Mouse (Mus musculus): ENCODE data around the gene Tnfrsf13c. TPM values are rescaled to one million over a fixed set of nuclear protein-coding genes. Genes with fewer than 3 reads are reported as not detected.

Tnfrsf13c gene
- total RNA-seq, 2 experiments from 2014 or later, result 0.28 to 0.30 TPM

DNA sequence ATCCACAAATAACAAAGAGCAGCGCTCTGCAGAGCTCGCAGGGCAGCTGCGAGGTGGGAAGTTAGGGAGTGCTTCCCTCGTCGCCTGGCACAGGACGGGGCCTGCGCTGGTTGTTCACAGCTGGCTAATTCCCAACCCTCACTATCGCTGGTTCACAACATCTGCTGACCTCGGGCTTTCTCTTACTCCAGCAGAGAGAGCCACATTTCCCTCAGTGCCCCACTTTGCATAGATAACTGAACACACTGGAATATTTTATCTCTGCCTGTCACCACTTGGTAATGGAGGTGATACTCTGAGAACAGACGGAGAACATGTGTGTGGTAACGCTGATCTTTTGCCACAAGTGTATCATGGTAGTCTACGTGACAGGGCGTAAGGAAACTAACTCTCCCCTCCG lies 38.0 kb downstream of the Tnfrsf13c start:
- intact Hi-C loops (cut with DNase I), result no loop called here
- DNase-seq, result peak in 1 of 2 experiments; percentile 22

DNA sequence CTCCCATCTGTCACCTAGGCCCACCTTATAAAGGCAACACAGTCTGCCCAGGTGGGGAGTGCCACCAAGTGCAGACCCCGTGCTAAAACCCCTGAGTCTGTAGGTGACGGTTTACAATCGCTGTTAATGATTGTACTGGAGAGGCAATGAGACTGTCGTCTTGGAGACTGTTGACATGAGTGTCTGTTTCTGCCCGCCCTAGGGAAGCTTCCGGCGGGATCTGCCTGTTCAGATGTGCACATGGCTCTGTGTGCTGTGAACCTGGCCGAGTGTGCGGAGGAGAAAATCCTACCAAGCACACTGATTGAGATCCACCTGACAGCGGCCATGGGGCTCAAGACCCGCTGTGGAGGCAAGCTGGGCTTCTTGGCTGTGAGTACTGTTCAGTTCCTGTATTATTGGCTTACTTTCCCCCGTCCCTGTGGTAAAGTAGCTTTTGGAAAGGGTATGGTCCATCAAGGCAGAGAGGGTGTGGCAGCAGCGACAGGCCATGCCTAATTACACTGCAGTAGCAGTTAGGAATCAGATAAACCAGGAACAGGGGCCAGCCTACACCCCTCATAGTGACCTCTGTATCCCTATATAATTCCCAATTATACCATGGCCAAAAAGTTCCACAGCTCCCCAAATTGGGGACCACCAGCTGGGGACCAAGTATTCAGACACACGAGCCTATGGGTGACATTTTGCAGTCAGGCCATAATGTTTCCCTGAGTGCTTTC lies 38.9 kb downstream of the Tnfrsf13c start:
- intact Hi-C loops (cut with DNase I), result no loop called here
- no peak for DNase-seq

DNA sequence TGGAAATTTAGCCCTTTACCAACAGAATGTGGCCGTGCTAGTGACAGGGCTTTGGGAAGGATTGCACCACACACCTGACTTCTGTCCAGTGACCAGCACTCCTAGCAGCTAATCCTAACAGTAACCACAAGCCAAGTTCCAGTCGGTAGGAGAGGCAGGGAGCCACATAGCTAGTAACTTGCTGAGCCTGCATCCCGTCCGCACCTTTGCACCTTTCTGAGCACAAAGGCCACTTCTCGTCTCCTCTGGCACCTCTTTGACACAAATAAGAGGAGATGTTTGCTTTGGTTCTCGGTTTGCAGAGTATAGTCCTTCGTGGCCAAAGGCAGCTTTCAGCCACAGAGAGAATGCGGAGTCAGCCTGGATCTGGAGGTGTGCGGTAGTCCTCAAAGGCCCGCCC lies 39.5 kb downstream of the Tnfrsf13c start:
- intact Hi-C loops (cut with DNase I), result loop anchor here (5.0 kb wide), 1 partner anchor 48 kb away; no protein-coding TSS in a partner anchor
- no peak for DNase-seq

DNA sequence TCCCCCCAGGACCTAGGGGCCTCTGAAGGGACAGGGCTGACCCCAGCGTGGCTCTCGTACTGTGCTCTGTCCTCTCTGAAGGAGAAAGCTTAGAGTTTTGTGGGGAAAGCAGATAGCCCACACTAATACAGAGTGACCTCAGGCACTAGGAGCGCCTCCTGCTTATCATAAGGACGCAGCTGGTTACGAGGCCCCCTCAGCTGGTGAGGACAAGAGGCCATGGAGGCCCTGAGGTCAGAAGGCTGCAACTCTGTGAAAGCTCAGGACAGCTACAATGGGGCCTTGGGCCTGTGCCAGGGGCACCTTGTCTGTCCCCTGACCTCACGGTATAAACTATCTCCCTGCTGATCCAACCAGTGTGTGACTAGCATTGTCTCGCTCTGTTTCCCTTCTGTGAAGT lies 40.0 kb downstream of the Tnfrsf13c start:
- no peak for DNase-seq
- intact Hi-C loops (cut with DNase I), result loop anchor here (5.0 kb wide), 1 partner anchor 48 kb away; no protein-coding TSS in a partner anchor

DNA sequence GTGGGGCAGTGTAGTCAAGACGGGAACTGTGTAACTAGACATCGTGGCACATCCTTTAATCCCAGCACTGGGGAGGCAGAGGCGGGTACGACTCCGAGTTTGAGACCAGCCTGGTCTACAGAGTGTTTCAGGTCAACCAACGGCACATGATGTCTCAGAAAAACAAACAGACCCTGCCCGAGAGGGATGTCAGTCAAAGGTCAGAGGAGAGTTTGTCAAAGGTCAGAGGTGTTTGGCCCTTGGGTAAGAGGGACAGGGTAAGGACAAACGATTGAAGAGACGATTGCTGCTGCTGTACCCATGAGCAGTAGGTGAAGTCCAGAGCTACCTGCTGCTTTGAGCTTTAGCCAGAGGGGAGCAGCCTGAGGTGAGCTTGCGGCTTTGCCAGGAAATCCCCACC lies 40.6 kb downstream of the Tnfrsf13c start:
- DNase-seq, result no peak
- intact Hi-C loops (cut with DNase I), result loop anchor here (5.0 kb wide), 1 partner anchor 49 kb away; no protein-coding TSS in a partner anchor

DNA sequence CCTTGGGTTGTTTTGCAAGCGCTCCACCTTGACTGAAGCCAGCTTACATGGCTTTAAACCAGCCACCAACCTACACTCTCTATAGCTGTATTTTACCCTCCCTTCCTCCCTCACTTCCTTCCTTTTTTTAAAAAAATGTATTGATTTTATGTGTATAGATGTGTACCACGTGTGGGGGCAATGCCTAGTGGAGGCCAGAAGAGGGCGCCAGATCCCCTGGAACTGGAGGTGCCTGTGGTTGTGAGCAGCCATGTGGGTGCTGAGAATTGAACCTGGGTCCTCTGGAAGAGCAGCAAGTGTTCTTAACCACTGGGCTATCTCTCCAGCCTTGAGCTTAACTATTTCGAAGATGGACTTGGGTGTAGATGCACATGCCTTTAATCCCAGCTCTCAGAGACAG lies 41.9 kb downstream of the Tnfrsf13c start:
- intact Hi-C loops (cut with DNase I), result loop anchor here (5.0 kb wide), 1 partner anchor 50 kb away; no protein-coding TSS in a partner anchor
- DNase-seq, result no peak

DNA sequence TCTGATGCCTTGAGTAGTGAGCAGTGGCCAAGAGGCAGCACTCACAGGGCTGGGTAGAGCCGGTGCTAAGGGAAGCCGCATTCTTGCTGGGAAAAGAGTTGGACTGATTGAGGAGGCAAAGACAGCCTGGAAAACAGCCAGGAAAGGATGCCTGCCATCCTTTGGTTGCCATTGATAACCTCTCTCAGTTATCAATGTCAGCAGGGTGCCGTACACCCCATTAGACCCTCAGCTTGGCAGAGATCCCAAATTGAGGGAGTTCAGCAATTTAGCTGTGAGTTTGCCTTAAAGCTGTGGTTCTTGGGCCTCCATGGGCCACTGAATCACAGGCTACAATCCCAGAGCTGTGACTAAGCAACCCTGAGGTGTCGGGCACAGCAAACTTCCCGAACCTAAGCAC lies 43.0 kb downstream of the Tnfrsf13c start:
- intact Hi-C loops (cut with DNase I), result loop anchor here (5.0 kb wide), 1 partner anchor 51 kb away; no protein-coding TSS in a partner anchor
- no peak for DNase-seq

DNA sequence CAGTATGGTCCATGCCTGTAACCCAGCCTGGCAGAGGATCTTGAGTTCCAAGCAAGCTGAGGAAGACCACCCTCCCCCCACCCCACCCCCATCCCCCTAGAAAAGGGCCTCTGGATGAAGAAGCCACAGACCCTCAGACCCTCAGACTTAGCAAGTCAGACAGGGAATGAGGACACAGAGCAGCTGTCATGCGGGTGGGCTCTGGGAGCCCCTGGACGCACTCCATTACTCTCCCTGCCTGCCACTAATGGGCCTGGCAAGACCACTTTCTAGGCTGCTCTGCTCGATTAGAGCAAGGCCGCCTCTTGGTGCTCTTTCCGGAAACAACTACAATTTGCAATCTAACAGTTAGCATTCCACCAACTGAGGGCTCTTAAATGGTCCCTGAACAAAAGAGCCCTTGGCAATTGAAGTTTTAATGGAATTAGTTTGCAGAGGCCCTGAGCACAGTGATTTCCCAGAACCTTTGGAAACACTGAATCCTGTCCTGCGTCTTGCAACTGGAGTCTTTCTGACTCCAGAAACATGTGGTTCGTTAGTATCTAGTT lies 46.4 kb downstream of the Tnfrsf13c start:
- intact Hi-C loops (cut with DNase I), result no loop called here

DNA sequence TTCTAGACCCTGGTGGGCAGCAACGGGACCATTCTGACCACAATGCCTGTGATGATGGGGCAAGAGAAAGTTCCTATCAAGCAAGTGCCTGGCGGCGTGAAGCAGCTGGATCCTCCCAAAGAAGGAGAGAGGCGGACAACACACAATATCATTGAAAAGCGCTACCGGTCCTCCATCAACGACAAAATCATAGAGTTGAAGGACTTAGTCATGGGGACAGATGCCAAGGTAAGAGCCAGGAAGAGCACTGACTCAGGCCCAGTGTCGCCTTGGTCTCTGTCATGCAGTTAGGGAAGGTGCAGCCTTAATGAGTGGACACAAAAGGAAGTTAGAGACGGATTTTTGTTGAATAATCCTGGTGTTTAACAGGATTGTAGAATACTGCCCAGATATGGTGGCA lies 49.1 kb downstream of the Tnfrsf13c start:
- intact Hi-C loops (cut with DNase I), result no loop called here

More for the DNA sequence above, 46.4 kb downstream of the Tnfrsf13c start:
- no peak for DNase-seq

DNA sequence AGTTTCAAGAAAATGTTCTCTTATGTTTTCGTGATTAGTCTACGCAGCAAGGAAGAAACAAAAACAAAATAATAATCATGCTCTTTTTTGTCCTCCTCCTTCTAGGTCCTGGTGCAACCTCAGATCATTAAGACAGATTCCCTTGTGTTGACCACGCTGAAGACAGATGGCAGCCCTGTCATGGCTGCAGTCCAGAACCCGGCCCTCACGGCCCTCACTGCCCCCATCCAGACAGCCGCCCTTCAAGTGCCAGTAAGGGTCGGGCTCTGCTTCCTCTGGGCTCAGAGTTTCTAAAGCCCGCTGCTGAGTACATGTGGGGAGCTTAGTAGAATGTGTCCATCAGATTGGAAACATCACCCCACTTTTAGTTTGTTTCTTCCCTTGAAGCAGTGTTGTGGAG lies 51.5 kb downstream of the Tnfrsf13c start:
- DNase-seq, result no peak
- intact Hi-C loops (cut with DNase I), result no loop called here

More for the DNA sequence above, 49.1 kb downstream of the Tnfrsf13c start:
- no peak for DNase-seq

Small RNA genes within 50 kb of the gene (microRNA-seq; reads per million reads assigned to microRNA genes)
- gene Mir33 (ENCODE audit: borderline number of aligned reads in 2 of 2), result 8.1 to 8.7 reads per million in 2 experiments

Other genes starting within 250 kb of the Tnfrsf13c start
- not detected for gene 1700029P11Rik, start 243.8 kb downstream of the Tnfrsf13c start, total RNA-seq (2021)
- gene Xrcc6, start 236.5 kb downstream of the Tnfrsf13c start, total RNA-seq (2021), result 10 to 100 TPM; 25.0 to 26.5 TPM
- gene Desi1, start 190.5 kb downstream of the Tnfrsf13c start, total RNA-seq (2021), result 10 to 100 TPM; 26.9 to 30.9 TPM
- gene Snu13, start 176.8 kb downstream of the Tnfrsf13c start, total RNA-seq (2021), result 10 to 100 TPM; 51.0 to 55.2 TPM
- not detected for gene 4930407I10Rik, start 165.2 kb downstream of the Tnfrsf13c start, total RNA-seq (2021)
- not detected for gene Mei1, start 154.4 kb downstream of the Tnfrsf13c start, total RNA-seq (2021)
- gene Ccdc134, start 96.4 kb downstream of the Tnfrsf13c start, total RNA-seq (2021), result 1 to 10 TPM; 3.4 to 5.6 TPM
- gene Srebf2, start 77.2 kb downstream of the Tnfrsf13c start, total RNA-seq (2021), result 10 to 100 TPM; 17.4 to 19.5 TPM
- under 1 TPM; 0.14 to 0.19 TPM for gene Shisa8, start 11.6 kb downstream of the Tnfrsf13c start, total RNA-seq (2021)
- under 1 TPM; 0.42 to 0.51 TPM for gene Cenpm, start 20.4 kb upstream of the Tnfrsf13c start, total RNA-seq (2021)
- not detected for gene 1500009C09Rik, start 28.0 kb upstream of the Tnfrsf13c start, total RNA-seq (2021)
- under 1 TPM; 0.35 to 0.36 TPM for gene Sept3, start 50.5 kb upstream of the Tnfrsf13c start, total RNA-seq (2021)
- not detected for gene Wbp2nl, start 74.6 kb upstream of the Tnfrsf13c start, total RNA-seq (2021)
- 10 to 100 TPM; 28.3 to 34.2 TPM for gene Naga, start 114.6 kb upstream of the Tnfrsf13c start, total RNA-seq (2021)
- gene Pheta2, start 114.6 kb upstream of the Tnfrsf13c start, total RNA-seq (2021), result 1 to 10 TPM in 1 of 2 experiments, under 1 TPM in 1; 0.76 to 1.6 TPM
- 100 to 1,000 TPM; 192 to 202 TPM for gene Smdt1, start 114.6 kb upstream of the Tnfrsf13c start, total RNA-seq (2021)
- 100 to 1,000 TPM; 702 to 740 TPM for gene Ndufa6, start 130.0 kb upstream of the Tnfrsf13c start, total RNA-seq (2021)
- 10 to 100 TPM; 25.6 to 25.8 TPM for gene Cyp2d22, start 155.9 kb upstream of the Tnfrsf13c start, total RNA-seq (2021)
- gene Cyp2d11, start 169.7 kb upstream of the Tnfrsf13c start, total RNA-seq (2021), result under 1 TPM; 0.22 to 0.36 TPM
- gene Cyp2d10, start 182.8 kb upstream of the Tnfrsf13c start, total RNA-seq (2021), result not detected
- gene Cyp2d9, start 209.1 kb upstream of the Tnfrsf13c start, total RNA-seq (2021), result not detected